15 mouse cellular contexts compared by ENCODE assay signal in genomic region chr16:34924324-34924723, GRCm38 (mm10).
DNase-seq lines count a peak whose midpoint lies in the region; ATAC-seq and TF ChIP-seq lines count a peak whose summit lies in the region.
"Had no signal": no experiment of that assay in that cellular context is flagged by ENCODE, and none has a peak within 500 bp of the region (broad histone marks: within the 10 kb centered on the region; RNA-seq: fewer than 3 reads in every experiment).

No protein-coding gene starts in this region.

- 73% methylated on average over 5 of the region's 5 CpGs for WGBS in embryonic facial prominence, embryonic 15.5 days
- WGBS in embryonic facial prominence, embryonic 10.5 days, result 77% methylated on average over 5 of the region's 5 CpGs
- 65% methylated on average over 5 of the region's 5 CpGs for WGBS in heart, embryonic 16.5 days
- 50% methylated on average over 5 of the region's 5 CpGs for WGBS in lung, embryonic 14.5 days
- WGBS in lung, adult 2 months, result 53% methylated on average over 5 of the region's 5 CpGs
- 74% methylated on average over 5 of the region's 5 CpGs for WGBS in stomach, embryonic 14.5 days

- H3K4me1 ChIP-seq in embryonic facial prominence, embryonic 15.5 days, result peaks cover 36% of the 10 kb centered on the region
- H3K4me1 ChIP-seq in embryonic facial prominence, embryonic 10.5 days, result peaks cover 65% of the 10 kb centered on the region
- peaks cover 52% of the 10 kb centered on the region for H3K4me1 ChIP-seq in heart, embryonic 16.5 days (ENCODE audit: control insufficient read depth, insufficient read depth, low read length)
- peaks cover 42% of the 10 kb centered on the region for H3K4me1 ChIP-seq in lung, embryonic 14.5 days (ENCODE audit: insufficient read depth)
- peaks cover 39% of the 10 kb centered on the region for H3K4me1 ChIP-seq in lung, adult 2 months (ENCODE audit: control insufficient read depth, insufficient read depth, low read length)
- H3K4me1 ChIP-seq in stomach, embryonic 14.5 days (ENCODE audit: control insufficient read depth, insufficient read depth, low read length), result peaks cover 66% of the 10 kb centered on the region
- H3K4me1 ChIP-seq: forebrain, embryonic 15.5 days had no signal

- TF ChIP-seq POLR2A in lung, adult 2 months (IDR thresholded peaks at IDR 0.05; ENCODE audit: borderline replicate concordance, extremely low read depth, low read depth, low read length), result no peak

- H3K9ac ChIP-seq in embryonic facial prominence, embryonic 15.5 days, result no peak overlapping the region
- H3K9ac ChIP-seq in heart, embryonic 16.5 days (ENCODE audit: low read length), result peak overlapping the region; percentile 5
- peak overlapping the region; percentile 65 for H3K9ac ChIP-seq in lung, embryonic 14.5 days
- 0 out of 2 replicates have a peak overlapping the region, but pooled peaks have one; percentile 18 for H3K9ac ChIP-seq in stomach, embryonic 14.5 days (replicated peaks; ENCODE audit: low read depth, low read length)
- H3K9ac ChIP-seq: forebrain, embryonic 15.5 days; limb, embryonic 12.5 days had no signal

- 0 out of 2 replicates have a peak overlapping the region, but pooled peaks have one; percentile 60 for H3K27ac ChIP-seq in embryonic facial prominence, embryonic 15.5 days (replicated peaks)
- H3K27ac ChIP-seq in embryonic facial prominence, embryonic 10.5 days (replicated peaks), result no peak overlapping the region
- peak overlapping the region; percentile 80 for H3K27ac ChIP-seq in heart, embryonic 16.5 days (ENCODE audit: low read length)
- peak overlapping the region; percentile 88 for H3K27ac ChIP-seq in lung, embryonic 14.5 days (ENCODE audit: low read depth)
- H3K27ac ChIP-seq in stomach, embryonic 14.5 days (ENCODE audit: low read length), result peak overlapping the region; percentile 10; the same call in 1 of the 2 replicates
- H3K27ac ChIP-seq: forebrain, embryonic 15.5 days; layer of hippocampus, adult 2 months; limb, embryonic 12.5 days; midbrain, embryonic 10.5 days had no signal

- H3K27me3 ChIP-seq in embryonic facial prominence, embryonic 15.5 days, result no peaks in the 10 kb centered on the region
- H3K27me3 ChIP-seq in embryonic facial prominence, embryonic 10.5 days (replicated peaks; ENCODE audit: low read depth, poor library complexity, severe bottlenecking), result no peaks in the 10 kb centered on the region
- peaks cover 16% of the 10 kb centered on the region for H3K27me3 ChIP-seq in heart, embryonic 16.5 days (ENCODE audit: control insufficient read depth, insufficient read depth, low read length)
- no peaks in the 10 kb centered on the region for H3K27me3 ChIP-seq in lung, embryonic 14.5 days (ENCODE audit: insufficient read depth, low read length)
- no peaks in the 10 kb centered on the region for H3K27me3 ChIP-seq in stomach, embryonic 14.5 days (ENCODE audit: control insufficient read depth, insufficient read depth, low read length)
- H3K27me3 ChIP-seq: forebrain, embryonic 15.5 days; limb, embryonic 12.5 days had no signal

- H3K36me3 ChIP-seq in embryonic facial prominence, embryonic 15.5 days, result 0 out of 2 replicates have a peak, but pooled peaks cover 3% of the 10 kb centered on the region
- H3K36me3 ChIP-seq in embryonic facial prominence, embryonic 10.5 days (replicated peaks), result no peaks in the 10 kb centered on the region
- no peaks in the 10 kb centered on the region for H3K36me3 ChIP-seq in heart, embryonic 16.5 days (ENCODE audit: control insufficient read depth, insufficient read depth)
- H3K36me3 ChIP-seq in lung, embryonic 14.5 days (ENCODE audit: insufficient read depth), result peaks cover 22% of the 10 kb centered on the region; the same call in 1 of the 2 replicates
- H3K36me3 ChIP-seq in stomach, embryonic 14.5 days (ENCODE audit: control insufficient read depth, insufficient read depth, low read length), result peaks cover under 1% of the 10 kb centered on the region; the same call in 1 of the 2 replicates
- H3K36me3 ChIP-seq: forebrain, embryonic 15.5 days; limb, embryonic 12.5 days had no signal

- no peak for ATAC-seq in embryonic facial prominence, embryonic 15.5 days (ENCODE audit: insufficient number of reproducible peaks, low FRiP score, low TSS enrichment, low read depth)
- no peak for ATAC-seq in heart, embryonic 16.5 days (replicated peaks; ENCODE audit: extremely low read depth, insufficient read depth, low FRiP score)
- ATAC-seq in lung, embryonic 14.5 days (ENCODE audit: insufficient read depth), result no peak
- ATAC-seq in stomach, embryonic 14.5 days (ENCODE audit: insufficient number of reproducible peaks, insufficient read depth, low FRiP score, low read depth), result no peak
- ATAC-seq: forebrain, embryonic 15.5 days had no signal

- no peak overlapping the region for H3K4me3 ChIP-seq in embryonic facial prominence, embryonic 15.5 days (replicated peaks)
- no peak overlapping the region for H3K4me3 ChIP-seq in embryonic facial prominence, embryonic 10.5 days
- H3K4me3 ChIP-seq in heart, embryonic 16.5 days (ENCODE audit: low read length), result no peak overlapping the region
- peak overlapping the region; percentile 52 for H3K4me3 ChIP-seq in lung, embryonic 14.5 days (ENCODE audit: low read depth, low read length)
- H3K4me3 ChIP-seq in lung, adult 2 months (replicated peaks; ENCODE audit: extremely low read depth, low read depth, low read length), result no peak overlapping the region
- peak overlapping the region; percentile 34 for H3K4me3 ChIP-seq in stomach, embryonic 14.5 days (ENCODE audit: low read depth, low read length)
- H3K4me3 ChIP-seq: forebrain, embryonic 15.5 days; layer of hippocampus, adult 2 months; limb, embryonic 12.5 days; midbrain, embryonic 10.5 days had no signal

- H3K4me2 ChIP-seq in embryonic facial prominence, embryonic 15.5 days (replicated peaks), result no peak overlapping the region
- H3K4me2 ChIP-seq in heart, embryonic 16.5 days (ENCODE audit: low read depth, low read length), result peak overlapping the region; percentile 8; the same call in 1 of the 2 replicates
- peak overlapping the region; percentile 76 for H3K4me2 ChIP-seq in lung, embryonic 14.5 days
- H3K4me2 ChIP-seq in stomach, embryonic 14.5 days (replicated peaks; ENCODE audit: low read depth, low read length), result peak overlapping the region; percentile 53
- H3K4me2 ChIP-seq: forebrain, embryonic 15.5 days; limb, embryonic 12.5 days had no signal

- H3K9me3 ChIP-seq in embryonic facial prominence, embryonic 15.5 days (replicated peaks), result no peaks in the 10 kb centered on the region
- H3K9me3 ChIP-seq in embryonic facial prominence, embryonic 10.5 days, result no peaks in the 10 kb centered on the region
- 0 out of 2 replicates have a peak, but pooled peaks cover 3% of the 10 kb centered on the region for H3K9me3 ChIP-seq in heart, embryonic 16.5 days (replicated peaks; ENCODE audit: control insufficient read depth, low read length)
- no peaks in the 10 kb centered on the region for H3K9me3 ChIP-seq in lung, embryonic 14.5 days (ENCODE audit: low read depth, low read length)
- H3K9me3 ChIP-seq in stomach, embryonic 14.5 days (ENCODE audit: control insufficient read depth, low read depth, low read length), result no peaks in the 10 kb centered on the region
- H3K9me3 ChIP-seq: forebrain, embryonic 15.5 days; limb, embryonic 12.5 days; midbrain, embryonic 10.5 days had no signal

- no peak for TF ChIP-seq CTCF in lung, embryonic 14.5 days (IDR thresholded peaks at IDR 0.05; ENCODE audit: low read depth)
- TF ChIP-seq CTCF in lung, adult 2 months (IDR thresholded peaks at IDR 0.05; ENCODE audit: insufficient read depth, low read length), result no peak

- DNase-seq in embryonic facial prominence, embryonic 10.5 days (ENCODE audit: low spot score), result no peak
- DNase-seq in heart, adult 9 months (ENCODE audit: low spot score in 2 of 2), result no peak
- no peak for DNase-seq in lung, embryonic 14.5 days
- DNase-seq in lung, adult 2 months, result no peak
- DNase-seq in retina, embryonic 14.5 days (ENCODE audit: low spot score), result no peak
- DNase-seq: cerebellum, adult 8-10 months; right cerebral cortex, postnatal 4 days; thymus, postnatal 36 days had no signal

Comparison
In these comparisons a context has a peak if more than half of its experiments do, and no peak if none do; other contexts are left out.
1. H3K4me3 ChIP-seq: peak in lung, embryonic 14.5 days (single experiment) and stomach, embryonic 14.5 days (single experiment); none in embryonic facial prominence, embryonic 15.5 days (single experiment), embryonic facial prominence, embryonic 10.5 days (single experiment), heart, embryonic 16.5 days (single experiment) and lung, adult 2 months (single experiment).